Mouse (Mus musculus) left cerebral cortex, postnatal 10 days (tissue): ENCODE measurements at regions not wholly inside any gene's neighbourhood (a gene's known extent, or its start where the extent isn't known, plus 50 kb on each side); places are given as distances from the start of the nearest gene placed in this dataset.

Experiments
- DNase-seq, 2 experiments: peaks; one replicate each; pipeline ENCODE4 v3.0.0; 2021 to 2022; ENCODE audit warnings: low spot score in 2 of 2, mixed read lengths in 1 of 2; ENCODE audit errors: extremely low spot score in 1 of 2
- intact Hi-C: fragments of 180-260 bp; cut with DNase I; formaldehyde crosslinking; loops from one replicate; pipeline ENCODE4 v1.15.1; 2025

GRCm38 (mm10) chr9:46379453-46379852, 59.7 kb upstream of the 4931429L15Rik start:
- DNase-seq, result no peak
- intact Hi-C loops, result no loop called here

- intact Hi-C loops, result no loop called here
- no peak for DNase-seq
Measured at GRCm38 (mm10) chr9:46378339-46378738, 58.6 kb upstream of the 4931429L15Rik start.
